ENCODE assay signal across 18 mouse cellular contexts in the genomic region with DNA sequence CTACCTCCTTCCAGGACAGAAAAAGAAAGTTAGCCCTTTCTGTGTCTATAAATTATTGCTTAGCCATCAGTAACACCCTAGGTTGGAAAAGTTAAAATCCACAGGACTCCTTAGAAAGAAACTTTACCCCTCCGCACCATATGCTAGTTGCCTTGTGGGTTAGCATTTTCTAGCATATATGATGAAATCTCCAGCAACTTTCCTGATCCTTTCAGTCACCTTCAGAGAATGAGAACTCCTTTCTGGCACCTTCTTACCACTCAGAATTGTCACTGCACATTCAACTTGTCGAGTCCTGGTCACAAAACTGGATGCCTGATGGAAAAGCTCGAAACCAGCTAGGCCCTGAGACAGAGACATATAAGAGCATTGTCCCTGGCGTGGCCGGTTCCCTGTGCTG. TPM values are rescaled to one million over a fixed set of nuclear protein-coding genes. Genes with fewer than 3 reads are reported as not detected.
"Had no signal": no experiment of that assay in that cellular context is flagged by ENCODE, and none has a peak within 500 bp of the region (broad histone marks: within the 10 kb centered on the region; RNA-seq: fewer than 3 reads in every experiment).

No protein-coding gene starts in this region.

- H3K4me1 ChIP-seq: liver, embryonic 15.5 days; lung, embryonic 15.5 days; stomach, embryonic 15.5 days had no signal

- DNase-seq: liver, postnatal 0 days; lung, adult 2 months; lung, postnatal 4 days; right cerebral cortex, postnatal 14 days; thymus, adult 2 months; thymus, postnatal 25 days; thymus, postnatal 4 days had no signal

- H3K4me3 ChIP-seq: liver, embryonic 15.5 days; lung, embryonic 15.5 days; midbrain, embryonic 10.5 days; midbrain, embryonic 13.5 days; midbrain, embryonic 15.5 days; neural tube, embryonic 12.5 days; stomach, embryonic 15.5 days had no signal

- H3K27ac ChIP-seq: liver, embryonic 15.5 days; lung, embryonic 15.5 days; midbrain, embryonic 10.5 days; neural tube, embryonic 12.5 days; stomach, embryonic 15.5 days; stomach, postnatal 0 days had no signal

RNA-seq across cellular contexts. Expression of a gene that starts 19.1 kb away (rescaled TPM):
- total RNA-seq: megakaryocyte, adult 5-6 weeks; megakaryocyte-erythroid progenitor cell, adult 5-6 weeks; neutrophil, adult 5-6 weeks had no signal
